Mouse (Mus musculus) frontal cortex, postnatal 25 days (tissue): ENCODE measurements around the gene Clcn6.
"Not testable (repeated sequence)": the region's sequence is repeated elsewhere in the genome, so short reads cannot be mapped to it uniquely, and the experiment has no call there.

ENCODE experiments used
- DNase-seq, 2 experiments: peaks; one replicate each; pipeline ENCODE4 v3.0.0; 2022; ENCODE audit warnings: low spot score in 2 of 2

Gene Clcn6

DNA sequence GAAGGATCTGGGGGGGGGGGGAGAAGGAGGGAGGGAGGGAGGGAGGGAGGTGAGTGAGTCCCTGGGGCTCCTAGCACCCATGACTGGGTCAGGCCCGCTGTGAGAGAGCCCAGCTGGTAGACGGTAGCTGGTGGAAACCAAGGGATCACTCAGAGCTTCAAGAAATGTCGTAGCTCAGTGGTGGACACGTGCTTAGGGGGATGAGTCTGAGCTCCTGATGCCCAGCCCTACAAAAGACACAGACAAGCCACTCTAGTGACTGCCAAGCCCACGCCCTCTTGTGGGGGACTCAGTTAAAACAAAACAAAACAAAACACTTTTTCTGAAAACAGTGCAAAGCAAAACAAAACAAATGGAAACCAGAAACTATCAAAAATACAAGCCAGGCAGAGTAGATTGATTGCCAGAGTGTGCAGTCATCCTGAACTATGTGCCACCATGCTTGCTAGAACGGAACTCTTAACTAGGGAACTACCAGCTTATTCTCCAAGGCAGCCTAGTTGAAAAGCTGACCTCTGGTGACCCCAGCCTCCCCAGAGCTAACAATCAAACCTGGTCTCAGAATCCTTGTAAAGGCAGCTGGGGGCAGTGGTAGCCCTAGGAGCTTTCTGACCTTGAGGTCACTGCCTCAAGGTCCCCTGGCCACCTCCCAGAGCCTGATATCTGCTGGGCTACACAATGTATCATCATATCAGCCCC is 27.2 kb upstream of the Clcn6 start:
- no peak for DNase-seq

GRCm38 (mm10) chr4:148061086-148061480 is 22.5 kb upstream of the Clcn6 start:
- DNase-seq, result no peak

- no peak for DNase-seq
Observed at GRCm38 (mm10) chr4:148060120-148061085, 21.8 kb upstream of the Clcn6 start.

- DNase-seq, result no peak
Observed at GRCm38 (mm10) chr4:148058993-148059392, 20.4 kb upstream of the Clcn6 start.

- DNase-seq, result no peak
Observed at GRCm38 (mm10) chr4:148058218-148058819, 19.7 kb upstream of the Clcn6 start.

GRCm38 (mm10) chr4:148057661-148058209 is 19.1 kb upstream of the Clcn6 start:
- DNase-seq, result no peak

GRCm38 (mm10) chr4:148056801-148057200 is 18.2 kb upstream of the Clcn6 start:
- DNase-seq, result no peak

DNA sequence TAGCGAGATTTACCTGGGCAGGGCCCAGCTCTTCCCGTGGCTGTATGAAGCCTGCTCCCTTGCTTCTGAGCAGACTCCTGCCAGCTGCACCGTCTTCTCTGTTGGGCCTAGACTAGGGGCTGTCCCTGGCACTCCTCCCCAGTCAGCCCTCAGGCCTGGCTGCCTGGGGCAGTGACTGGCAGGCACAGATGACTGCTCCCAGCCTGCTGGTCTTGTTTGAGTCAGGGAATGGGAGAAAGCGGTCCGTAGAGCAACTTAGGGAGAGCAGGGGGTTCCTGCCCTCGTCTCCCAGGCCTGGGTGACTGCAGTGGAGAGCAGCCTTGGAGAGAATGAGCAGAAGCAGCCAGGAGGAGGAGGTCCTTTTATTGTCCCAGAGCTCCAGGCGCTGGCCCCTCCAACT is 17.6 kb upstream of the Clcn6 start:
- no peak for DNase-seq

DNA sequence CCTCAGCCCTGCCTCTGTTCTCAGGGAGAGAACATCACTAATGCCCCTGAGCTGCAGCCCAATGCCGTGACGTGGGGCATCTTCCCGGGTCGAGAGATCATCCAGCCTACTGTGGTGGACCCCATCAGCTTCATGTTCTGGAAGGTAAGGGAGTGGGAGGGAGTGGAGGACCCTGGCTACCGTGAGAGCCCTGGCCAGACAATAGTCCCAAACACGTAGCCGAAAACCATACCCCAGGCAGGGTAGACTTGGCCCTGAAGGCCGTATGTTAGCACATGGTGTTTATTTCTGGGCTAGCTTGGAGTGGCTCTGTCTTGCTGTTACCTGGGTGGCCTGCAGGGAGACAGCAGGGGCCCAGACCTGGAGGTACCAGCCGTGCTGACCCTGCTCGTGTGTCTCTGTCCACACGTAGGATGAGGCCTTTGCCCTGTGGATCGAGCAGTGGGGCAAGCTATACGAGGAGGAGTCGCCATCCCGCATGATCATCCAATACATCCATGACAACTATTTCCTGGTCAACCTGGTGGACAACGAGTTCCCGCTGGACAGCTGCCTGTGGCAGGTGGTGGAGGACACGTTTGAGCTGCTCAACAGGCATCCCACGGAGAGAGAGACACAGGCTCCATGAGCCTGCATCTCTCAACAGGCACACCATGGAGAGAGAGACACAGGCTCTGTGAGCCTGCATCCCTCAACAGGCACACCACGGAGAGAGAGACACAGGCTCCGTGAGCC is 16.5 kb upstream of the Clcn6 start:
- DNase-seq, result no peak

DNA sequence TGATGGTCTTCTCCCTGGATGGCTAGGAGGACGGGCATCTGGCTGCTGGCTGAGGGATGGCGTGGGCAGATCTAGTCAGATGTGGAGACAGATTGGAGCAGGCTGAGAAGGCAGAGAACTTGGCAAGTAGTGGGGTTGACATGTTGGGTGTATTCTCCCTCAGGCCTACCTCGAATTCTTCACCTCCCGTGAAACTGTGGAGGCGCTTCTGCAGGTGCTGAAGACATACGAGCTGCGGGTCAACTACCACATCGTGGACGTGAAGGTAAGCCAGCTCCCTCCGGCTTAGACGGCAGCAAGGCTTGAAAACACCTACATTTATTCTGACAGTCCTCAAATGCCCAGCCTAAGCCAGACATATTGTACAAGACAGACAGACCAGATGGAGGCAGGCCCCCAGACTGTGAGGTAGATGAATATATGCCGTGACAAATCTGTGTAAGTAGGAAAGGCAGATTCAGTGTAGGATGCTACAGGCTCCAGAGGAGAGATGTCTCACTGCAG is 14.8 kb upstream of the Clcn6 start:
- peak; percentile 35 to 55 for DNase-seq

- no peak for DNase-seq
Observed at GRCm38 (mm10) chr4:148052976-148053375, 14.4 kb upstream of the Clcn6 start.

DNA sequence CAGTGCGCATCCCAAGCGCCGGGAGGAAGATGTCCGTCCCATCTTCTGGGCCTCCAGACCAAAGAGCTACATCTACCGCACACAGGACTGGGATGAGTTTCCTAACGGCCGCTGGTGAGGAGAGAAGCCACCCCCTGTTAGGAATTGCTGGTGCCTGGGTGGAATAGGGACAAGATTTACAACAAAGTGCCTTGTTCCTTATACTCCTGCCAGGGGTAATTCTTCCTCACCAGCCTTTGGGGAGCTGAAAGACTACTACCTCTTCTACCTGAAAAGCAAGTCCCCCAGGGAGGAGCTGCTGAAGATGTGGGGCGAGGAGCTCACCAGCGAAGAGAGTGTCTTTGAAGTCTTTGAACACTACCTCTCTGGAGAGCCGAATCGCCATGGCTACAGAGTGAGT is 13.3 kb upstream of the Clcn6 start:
- no peak for DNase-seq

- no peak for DNase-seq
Observed at GRCm38 (mm10) chr4:148051046-148051776, 12.6 kb upstream of the Clcn6 start.

GRCm38 (mm10) chr4:148050396-148050914 is 11.8 kb upstream of the Clcn6 start:
- not testable (repeated sequence) for DNase-seq

- no peak for DNase-seq
Observed at GRCm38 (mm10) chr4:148046450-148047031, 7.9 kb upstream of the Clcn6 start.

- no peak for DNase-seq
Observed at GRCm38 (mm10) chr4:148044113-148044512, 5.5 kb upstream of the Clcn6 start.

- not testable (repeated sequence) for DNase-seq
Observed at GRCm38 (mm10) chr4:148043327-148043726, 4.7 kb upstream of the Clcn6 start.

DNA sequence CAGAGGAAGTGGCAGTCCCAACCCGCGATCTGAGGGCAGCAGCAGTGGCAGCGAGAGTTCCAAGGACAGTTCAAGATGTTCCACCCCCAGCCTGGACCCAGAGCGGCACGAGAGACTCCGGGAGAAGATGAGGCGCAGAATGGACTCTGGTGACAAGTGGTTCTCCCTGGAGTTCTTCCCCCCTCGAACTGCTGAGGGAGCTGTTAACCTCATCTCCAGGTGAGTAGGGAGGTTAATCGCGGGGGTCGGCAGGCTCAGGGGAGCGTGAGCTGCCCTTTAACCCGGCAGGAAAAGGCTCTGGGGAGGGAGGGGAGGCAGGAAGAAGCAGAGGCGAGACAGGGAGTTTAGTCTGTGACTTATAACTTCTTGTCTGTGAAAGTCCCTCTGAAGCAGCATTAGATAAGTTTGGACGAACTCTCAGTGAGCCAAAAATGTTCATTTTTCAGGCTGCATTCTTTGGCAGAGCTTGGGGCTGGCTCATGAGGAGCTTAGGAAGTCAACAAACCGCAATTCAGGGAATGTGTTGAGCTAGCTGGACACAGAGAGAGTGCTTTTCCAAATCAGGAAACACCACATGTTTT is 3.1 kb upstream of the Clcn6 start:
- no peak for DNase-seq

GRCm38 (mm10) chr4:148040933-148041610 is 2.5 kb upstream of the Clcn6 start:
- peak in 1 of 2 experiments; percentile 36 for DNase-seq
